Mouse (Mus musculus): ENCODE measurements around the gene Baiap3.

Baiap3 gene

GRCm38 (mm10) chr17:25256140-25256754, at the start of gene Baiap3:
Gene Baiap3 (minus strand): TSS chr17:25256364.
- no peak for DNase-seq (ENCODE audit: extremely low read depth, low read depth)

GRCm38 (mm10) chr17:25298094-25298493, 41.9 kb upstream of the Baiap3 start, which contains the start of gene Prss34:
Gene Prss34 (plus strand): TSS chr17:25298394.
- DNase-seq (ENCODE audit: extremely low read depth, low read depth) = no peak

- DNase-seq (ENCODE audit: extremely low read depth, low read depth) = no peak
These were observed 37.9 kb upstream of the Baiap3 start for GRCm38 (mm10) chr17:25294111-25294510.

GRCm38 (mm10) chr17:25293495-25293894, 37.3 kb upstream of the Baiap3 start:
- DNase-seq (ENCODE audit: extremely low read depth, low read depth) = no peak

- DNase-seq (ENCODE audit: extremely low read depth, low read depth) = no peak
These were observed 34.2 kb upstream of the Baiap3 start for GRCm38 (mm10) chr17:25290411-25290810.

GRCm38 (mm10) chr17:25288842-25289241, 32.7 kb upstream of the Baiap3 start:
- DNase-seq (ENCODE audit: extremely low read depth, low read depth) = no peak

- peak; percentile 50 for DNase-seq (ENCODE audit: extremely low read depth, low read depth)
These were observed 28.9 kb upstream of the Baiap3 start for GRCm38 (mm10) chr17:25285033-25285432.

GRCm38 (mm10) chr17:25282133-25282532, 26.0 kb upstream of the Baiap3 start:
- peak; percentile 74 for DNase-seq (ENCODE audit: extremely low read depth, low read depth)

- no peak for DNase-seq (ENCODE audit: extremely low read depth, low read depth)
These were observed 19.7 kb upstream of the Baiap3 start for GRCm38 (mm10) chr17:25275833-25276232.

GRCm38 (mm10) chr17:25274571-25275346, 18.6 kb upstream of the Baiap3 start, which contains the start of gene Ube2i:
Gene Ube2i (minus strand): TSS chr17:25274622.
- no peak for DNase-seq (ENCODE audit: extremely low read depth, low read depth)

- DNase-seq (ENCODE audit: extremely low read depth, low read depth) = peak; percentile 98
These were observed 17.7 kb upstream of the Baiap3 start for GRCm38 (mm10) chr17:25273706-25274501.

GRCm38 (mm10) chr17:25272951-25273705, 17.0 kb upstream of the Baiap3 start:
- DNase-seq (ENCODE audit: extremely low read depth, low read depth) = no peak

- DNase-seq (ENCODE audit: extremely low read depth, low read depth) = no peak
These were observed 16.2 kb upstream of the Baiap3 start for GRCm38 (mm10) chr17:25272326-25272725.

- DNase-seq (ENCODE audit: extremely low read depth, low read depth) = no peak
These were observed 14.7 kb upstream of the Baiap3 start for GRCm38 (mm10) chr17:25270795-25271335.

GRCm38 (mm10) chr17:25264453-25264852, 8.3 kb upstream of the Baiap3 start:
- DNase-seq (ENCODE audit: extremely low read depth, low read depth) = no peak

- no peak for DNase-seq (ENCODE audit: extremely low read depth, low read depth)
These were observed 1.7 kb upstream of the Baiap3 start for GRCm38 (mm10) chr17:25257804-25258261.

- DNase-seq (ENCODE audit: extremely low read depth, low read depth) = no peak
These were observed 1.1 kb downstream of the Baiap3 start for GRCm38 (mm10) chr17:25255110-25255509.

- no peak for DNase-seq (ENCODE audit: extremely low read depth, low read depth)
These were observed 2.4 kb downstream of the Baiap3 start for GRCm38 (mm10) chr17:25253760-25254159.

- DNase-seq (ENCODE audit: extremely low read depth, low read depth) = no peak
These were observed 3.5 kb downstream of the Baiap3 start for GRCm38 (mm10) chr17:25252643-25253042.

- no peak for DNase-seq (ENCODE audit: extremely low read depth, low read depth)
These were observed 5.9 kb downstream of the Baiap3 start for GRCm38 (mm10) chr17:25250181-25250835.
